Mouse (Mus musculus): ENCODE measurements around the gene Tm7sf3.
"Not testable (repeated sequence)": the region's sequence is repeated elsewhere in the genome, so short reads cannot be mapped to it uniquely, and the experiment has no call there.

Tm7sf3 gene

GRCm38 (mm10) chr6:146612736-146613135 is 29.9 kb downstream of the Tm7sf3 start:
- DNase-seq, result no peak

DNA sequence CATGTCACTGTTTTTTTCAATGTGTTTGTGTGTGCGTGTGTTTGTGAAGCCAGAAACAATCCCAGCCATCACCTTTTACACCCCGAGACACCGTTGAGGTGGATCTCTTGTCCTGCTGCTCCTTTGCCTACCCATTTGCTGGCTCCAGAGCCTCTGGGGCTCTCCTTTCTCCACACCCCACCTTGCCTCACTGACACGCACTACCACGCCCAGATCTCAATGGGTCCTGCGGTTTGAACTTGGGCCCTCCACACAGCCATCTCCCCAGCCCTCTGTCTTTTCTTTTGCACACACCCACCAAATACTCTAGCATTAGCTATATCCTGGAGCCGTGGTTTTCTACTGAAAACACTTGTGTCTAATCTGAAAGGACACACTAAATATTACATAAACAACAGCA is 30.7 kb downstream of the Tm7sf3 start:
- no peak for DNase-seq

DNA sequence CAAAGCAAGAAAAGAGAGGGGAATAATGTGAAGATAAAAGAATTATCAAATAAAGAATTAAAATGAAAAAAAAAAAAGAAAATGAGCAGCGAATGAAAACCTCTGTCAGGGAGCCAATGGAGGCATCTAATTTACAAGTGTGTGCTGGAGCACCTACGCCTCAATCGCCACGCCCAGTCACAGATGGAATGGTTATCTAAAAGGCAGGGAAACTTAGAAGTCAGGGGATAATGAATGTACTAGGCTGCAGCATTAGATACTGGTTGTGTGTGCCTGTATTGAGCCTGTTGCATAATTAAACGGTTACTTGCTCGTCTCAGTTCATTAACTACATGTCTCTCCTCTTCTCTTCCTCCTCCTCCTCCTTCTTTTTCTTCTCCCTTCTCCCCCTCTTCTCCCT is 31.2 kb downstream of the Tm7sf3 start:
- DNase-seq, result no peak

DNA sequence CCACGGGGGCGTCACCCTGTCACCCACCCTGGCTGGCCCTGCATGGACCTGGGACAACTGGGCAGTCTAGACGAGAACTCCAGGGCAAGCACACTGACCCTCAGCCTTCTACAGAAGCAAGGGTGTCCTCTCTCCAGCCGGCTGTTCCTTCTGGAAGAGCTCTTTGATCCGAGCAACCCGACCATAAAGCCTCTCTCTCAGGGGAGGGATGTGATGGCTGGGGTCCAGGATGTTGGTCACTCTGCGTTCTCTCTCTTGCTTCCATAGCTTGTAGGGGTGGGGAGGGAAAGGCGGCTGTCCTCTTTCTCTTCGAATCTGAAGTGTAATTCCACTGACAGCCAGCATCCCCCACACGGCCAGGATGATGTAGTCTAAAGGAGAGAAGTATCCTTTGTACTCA is 39.0 kb downstream of the Tm7sf3 start:
- DNase-seq, result no peak

- no peak for DNase-seq
These were observed 40.0 kb downstream of the Tm7sf3 start for GRCm38 (mm10) chr6:146602601-146603000.

DNA sequence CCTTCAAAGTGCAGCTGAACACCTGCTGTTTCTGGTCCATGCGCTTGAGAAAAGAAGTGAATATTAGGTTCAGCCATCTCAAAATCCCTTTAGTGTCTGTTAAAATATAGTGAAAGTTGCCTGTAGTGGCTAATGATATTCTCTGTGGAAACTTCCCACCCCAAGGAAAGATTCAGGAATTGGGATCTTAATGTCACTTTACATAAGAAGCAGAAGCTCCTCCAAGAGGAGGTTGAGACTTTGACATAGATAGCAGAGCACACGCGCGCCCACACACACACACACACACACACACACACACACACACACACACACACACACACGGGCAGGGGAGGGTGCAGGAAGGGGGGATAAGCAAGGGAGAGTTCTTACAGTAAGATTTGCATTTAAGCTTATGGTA is 57.5 kb downstream of the Tm7sf3 start:
- no peak for DNase-seq

GRCm38 (mm10) chr6:146583366-146584046 is 59.1 kb downstream of the Tm7sf3 start:
- DNase-seq, result no peak

GRCm38 (mm10) chr6:146580381-146580926 is 62.2 kb downstream of the Tm7sf3 start:
- peak in 1 of 2 experiments; percentile 18 for DNase-seq

- DNase-seq, result peak; percentile 25 to 30
These were observed 64.0 kb downstream of the Tm7sf3 start for GRCm38 (mm10) chr6:146578586-146578985.

DNA sequence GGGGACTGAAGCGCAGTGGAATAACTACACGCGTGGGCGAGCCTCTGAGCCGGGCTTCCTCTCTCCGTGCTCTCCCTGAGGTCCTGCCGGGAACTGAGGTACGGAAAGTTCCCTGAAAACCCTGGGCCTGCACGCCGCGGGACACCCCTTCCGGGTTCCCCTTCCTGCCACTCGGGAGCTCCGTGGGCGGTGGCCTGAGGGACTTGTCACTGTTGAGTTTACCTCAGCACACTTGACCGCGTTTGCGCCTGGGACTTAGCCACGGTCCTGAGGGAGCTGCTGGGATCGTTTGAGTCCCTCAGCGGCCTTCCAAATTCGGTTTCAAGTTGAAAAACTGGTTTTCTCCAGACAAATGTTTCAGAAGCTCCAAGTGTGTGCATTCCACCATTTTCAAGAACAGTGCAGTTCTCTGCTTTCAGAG is 64.5 kb downstream of the Tm7sf3 start:
- DNase-seq, result peak; percentile 76 to 80

DNA sequence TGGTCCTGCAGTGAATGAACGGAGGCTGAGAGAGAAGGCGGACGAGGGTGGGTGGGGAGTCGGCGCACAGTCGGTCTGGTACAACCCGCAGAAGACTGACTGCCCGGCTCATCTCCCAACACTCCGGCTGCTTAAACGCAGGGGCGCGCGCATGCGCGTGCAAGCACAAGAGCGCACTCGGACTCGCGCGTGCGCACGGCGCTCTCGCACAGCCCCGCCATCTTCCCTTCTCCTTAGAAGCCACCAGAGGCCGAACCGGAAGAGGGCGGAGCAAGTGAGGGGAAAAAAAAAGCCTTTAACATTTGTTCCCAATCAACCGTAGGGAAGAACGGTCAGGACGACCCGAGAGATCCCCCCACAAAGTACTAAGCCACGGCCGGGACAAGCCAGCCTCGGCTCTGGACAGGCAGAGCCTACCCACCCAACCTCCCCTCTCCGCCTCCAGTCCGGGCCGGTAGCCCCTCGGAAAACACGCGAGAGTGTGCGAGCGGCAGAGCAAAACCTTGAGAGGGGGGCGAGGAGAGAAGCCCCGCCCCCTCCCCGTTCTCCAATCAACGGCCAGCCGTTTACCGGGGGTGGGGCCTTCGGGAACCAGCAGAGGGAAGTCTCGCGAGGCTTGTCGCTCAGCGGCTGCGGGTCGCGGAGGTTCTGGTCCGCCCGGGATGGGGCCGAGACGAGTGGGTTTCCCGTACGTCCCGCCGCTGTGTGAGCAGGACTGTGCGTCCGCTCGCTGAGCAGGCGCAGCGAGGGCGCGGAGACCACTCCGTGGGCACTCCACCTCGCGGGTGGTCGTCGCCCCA is 65.1 kb downstream of the Tm7sf3 start, which contains the start of gene Ints13:
Gene Ints13 (minus strand): TSS at position 526 of the 800 bp plus-strand sequence.
- peak; percentile 96 to 98 for DNase-seq

DNA sequence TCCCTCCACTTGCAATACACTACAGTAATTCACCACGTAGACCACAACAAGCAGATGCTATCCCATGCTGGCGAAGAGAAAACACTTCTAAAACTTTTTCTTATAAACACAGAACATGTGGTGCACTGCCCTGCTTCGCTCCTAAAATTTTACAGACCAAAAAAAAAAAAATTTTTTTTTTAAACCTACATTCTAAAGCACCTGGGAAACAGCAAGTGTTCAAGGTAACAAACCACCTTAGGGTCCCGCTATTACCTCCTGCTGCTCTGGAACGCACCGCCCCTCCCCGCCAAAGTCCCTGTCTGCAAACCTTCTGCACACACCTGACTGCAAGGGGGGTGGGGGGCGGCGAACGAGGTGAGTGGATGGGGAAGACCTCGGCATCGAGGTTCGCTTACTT is 65.7 kb downstream of the Tm7sf3 start, which contains the start of gene Fgfr1op2:
Gene Fgfr1op2 (plus strand): TSS at position 301 of the 400 bp plus-strand sequence.
- DNase-seq, result no peak

- no peak for DNase-seq
These were observed 70.6 kb downstream of the Tm7sf3 start for GRCm38 (mm10) chr6:146572073-146572472.

DNA sequence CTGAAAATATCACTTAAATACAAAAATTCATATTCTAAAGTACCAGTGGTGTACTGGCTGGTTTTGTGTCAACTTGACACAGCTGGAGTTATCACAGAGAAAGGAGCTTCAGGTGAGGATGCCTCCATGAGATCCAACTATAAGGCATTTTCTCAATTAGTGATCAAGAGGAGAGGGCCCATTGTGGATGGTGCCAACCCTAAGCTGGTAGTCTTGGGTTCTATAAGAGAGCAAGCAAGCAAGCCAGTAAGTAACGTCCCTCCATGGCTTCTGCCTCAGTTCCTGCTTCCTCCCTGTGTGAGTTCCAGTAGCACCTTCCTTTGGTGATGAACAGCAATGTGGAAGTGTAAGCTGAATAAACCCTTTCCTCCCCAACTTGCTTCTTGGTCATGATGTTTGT is 80.2 kb downstream of the Tm7sf3 start:
- not testable (repeated sequence) for DNase-seq
